Mouse (Mus musculus): Measurements from ENCODE around the gene Vcl.

GRCm38 (mm10) chr14:20901267-20901666, 27.9 kb upstream of the Vcl start:
- no peak for TF ChIP-seq POLR2A (IDR thresholded peaks at IDR 0.05; ENCODE audit: borderline replicate concordance, extremely low read depth, low read depth, low read length)
- no peak for TF ChIP-seq CTCF (IDR thresholded peaks at IDR 0.05; ENCODE audit: insufficient read depth, low read length)

All from lung, adult 2 months (tissue).